Comparison of ENCODE assay signal across 24 mouse cellular contexts in the genomic region with DNA sequence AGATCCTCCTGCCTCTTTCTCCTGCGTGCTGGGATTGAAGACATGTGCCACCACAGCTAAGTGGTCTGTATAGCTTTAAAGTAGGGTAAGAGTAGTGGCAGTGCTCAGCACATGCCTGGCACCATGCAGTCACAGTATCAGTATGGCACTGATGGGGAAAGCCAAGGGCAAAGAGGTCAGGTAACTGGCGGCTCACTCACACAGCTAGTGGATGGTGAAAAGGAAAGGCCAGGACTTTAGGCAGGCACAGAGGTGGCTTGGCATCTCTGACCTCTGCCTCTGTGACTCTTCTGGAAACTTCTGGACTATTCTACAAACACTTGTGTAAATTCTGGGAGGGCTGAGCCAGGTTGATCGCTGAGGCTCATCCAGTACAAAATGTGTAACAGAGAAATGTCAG. TPM values are rescaled to one million over a fixed set of nuclear protein-coding genes. Genes with fewer than 3 reads are reported as not detected.
DNase-seq lines count a peak whose midpoint lies in the region; ATAC-seq lines count a peak whose summit lies in the region.
"Had no signal": no experiment of that assay in that cellular context is flagged by ENCODE, and none has a peak within 500 bp of the region (broad histone marks: within the 10 kb centered on the region; RNA-seq: fewer than 3 reads in every experiment).

No protein-coding gene starts in this region.

- 96% methylated on average over 3 of the region's 3 CpGs for WGBS in embryonic facial prominence, embryonic 13.5 days
- 88% methylated on average over 3 of the region's 3 CpGs for WGBS in embryonic facial prominence, embryonic 10.5 days
- 77% methylated on average over 3 of the region's 3 CpGs for WGBS in heart, embryonic 13.5 days
- WGBS in heart, embryonic 14.5 days: 61% methylated on average over 3 of the region's 3 CpGs
- WGBS in liver, embryonic 16.5 days (ENCODE audit: insufficient replicate concordance): 71% methylated on average over 3 of the region's 3 CpGs
- 96% methylated on average over 3 of the region's 3 CpGs for WGBS in midbrain, embryonic 16.5 days

- H3K4me1 ChIP-seq in embryonic facial prominence, embryonic 13.5 days: no peaks in the 10 kb centered on the region
- H3K4me1 ChIP-seq in embryonic facial prominence, embryonic 10.5 days: no peaks in the 10 kb centered on the region
- peaks cover 9% of the 10 kb centered on the region for H3K4me1 ChIP-seq in heart, embryonic 13.5 days
- peaks cover 0 to 3% of the 10 kb centered on the region in 2 experiments; a peak in 2 of 4 replicates for H3K4me1 ChIP-seq in heart, embryonic 14.5 days (ENCODE audit: control insufficient read depth in 2 of 2, insufficient read depth in 2 of 2, low read length in 2 of 2)
- peaks cover 15% of the 10 kb centered on the region; the same call in 1 of the 2 replicates for H3K4me1 ChIP-seq in liver, embryonic 16.5 days (ENCODE audit: control insufficient read depth, low read depth, low read length)
- no peaks in the 10 kb centered on the region for H3K4me1 ChIP-seq in midbrain, embryonic 16.5 days (ENCODE audit: control insufficient read depth, insufficient read depth, low read length)
- H3K4me1 ChIP-seq: embryonic facial prominence, embryonic 12.5 days; limb, embryonic 12.5 days; lung, embryonic 15.5 days had no signal

- intact Hi-C loops in heart, postnatal 36 days (cut with DNase I): no loop called here

- H3K27ac ChIP-seq in embryonic facial prominence, embryonic 13.5 days: no peak overlapping the region
- H3K27ac ChIP-seq in embryonic facial prominence, embryonic 10.5 days (replicated peaks): no peak overlapping the region
- H3K27ac ChIP-seq in heart, embryonic 13.5 days (replicated peaks): peak overlapping the region; percentile 52
- peak overlapping the region in 1 of 2 experiments; percentile 33; a peak in 1 of 4 replicates for H3K27ac ChIP-seq in heart, embryonic 14.5 days (replicated peaks in 1 of 2; ENCODE audit: control insufficient read depth in 1 of 2, insufficient read depth in 1 of 2, low read depth in 2 of 2, low read length in 2 of 2)
- H3K27ac ChIP-seq in liver, embryonic 16.5 days (ENCODE audit: low read length): peak overlapping the region; percentile 36; the same call in 1 of the 2 replicates
- no peak overlapping the region for H3K27ac ChIP-seq in midbrain, embryonic 16.5 days (ENCODE audit: low read length)
- H3K27ac ChIP-seq: embryonic facial prominence, embryonic 12.5 days; hindbrain, embryonic 14.5 days; left cerebral cortex, adult 2 months; limb, embryonic 12.5 days; lung, embryonic 15.5 days; midbrain, embryonic 12.5 days had no signal

- DNase-seq in embryonic facial prominence, embryonic 10.5 days (ENCODE audit: low spot score): no peak
- DNase-seq in heart, postnatal 36 days: no peak
- no peak for DNase-seq in lung, postnatal 10 days
- DNase-seq: adrenal gland, postnatal 10 days; cerebellum, adult 18-20 months; gastrocnemius, postnatal 36 days; kidney, adult 11 months; kidney, postnatal 10 days; right cerebral cortex, postnatal 14 days; thymus, postnatal 25 days had no signal

- no peaks in the 10 kb centered on the region for H3K27me3 ChIP-seq in embryonic facial prominence, embryonic 13.5 days
- H3K27me3 ChIP-seq in embryonic facial prominence, embryonic 10.5 days (replicated peaks; ENCODE audit: low read depth, poor library complexity, severe bottlenecking): no peaks in the 10 kb centered on the region
- H3K27me3 ChIP-seq in heart, embryonic 13.5 days (replicated peaks): no peaks in the 10 kb centered on the region
- H3K27me3 ChIP-seq in heart, embryonic 14.5 days (ENCODE audit: control insufficient read depth, insufficient read depth, low read length): no peaks in the 10 kb centered on the region
- no peaks in the 10 kb centered on the region for H3K27me3 ChIP-seq in liver, embryonic 16.5 days (ENCODE audit: control insufficient read depth, insufficient read depth, low read depth, low read length)
- no peaks in the 10 kb centered on the region for H3K27me3 ChIP-seq in midbrain, embryonic 16.5 days (ENCODE audit: control insufficient read depth, insufficient read depth, low read depth, low read length)
- H3K27me3 ChIP-seq: embryonic facial prominence, embryonic 12.5 days; limb, embryonic 12.5 days; lung, embryonic 15.5 days; midbrain, embryonic 12.5 days had no signal

- no peak overlapping the region for H3K4me3 ChIP-seq in embryonic facial prominence, embryonic 13.5 days
- H3K4me3 ChIP-seq in embryonic facial prominence, embryonic 10.5 days: no peak overlapping the region
- H3K4me3 ChIP-seq in heart, embryonic 13.5 days: no peak overlapping the region
- no peak overlapping the region for H3K4me3 ChIP-seq in heart, embryonic 14.5 days (ENCODE audit: control insufficient read depth in 1 of 2, insufficient read depth in 1 of 2, low read depth in 1 of 2, low read length in 2 of 2)
- H3K4me3 ChIP-seq in liver, embryonic 16.5 days (ENCODE audit: low read depth, low read length): no peak overlapping the region
- H3K4me3 ChIP-seq in midbrain, embryonic 16.5 days (ENCODE audit: low read depth, low read length): no peak overlapping the region
- H3K4me3 ChIP-seq: embryonic facial prominence, embryonic 12.5 days; left cerebral cortex, adult 2 months; limb, embryonic 12.5 days; lung, embryonic 15.5 days; midbrain, embryonic 12.5 days had no signal

- H3K9me3 ChIP-seq in embryonic facial prominence, embryonic 13.5 days: no peaks in the 10 kb centered on the region
- H3K9me3 ChIP-seq in embryonic facial prominence, embryonic 10.5 days: no peaks in the 10 kb centered on the region
- no peaks in the 10 kb centered on the region for H3K9me3 ChIP-seq in heart, embryonic 13.5 days
- no peaks in the 10 kb centered on the region for H3K9me3 ChIP-seq in heart, embryonic 14.5 days (ENCODE audit: control insufficient read depth, low read length)
- no peaks in the 10 kb centered on the region for H3K9me3 ChIP-seq in liver, embryonic 16.5 days (replicated peaks; ENCODE audit: control insufficient read depth, low read length)
- H3K9me3 ChIP-seq in midbrain, embryonic 16.5 days (replicated peaks; ENCODE audit: control insufficient read depth, low read length, poor library complexity, severe bottlenecking): no peaks in the 10 kb centered on the region
- H3K9me3 ChIP-seq: embryonic facial prominence, embryonic 12.5 days; limb, embryonic 12.5 days; lung, embryonic 15.5 days; midbrain, embryonic 12.5 days had no signal

- peaks cover 99% of the 10 kb centered on the region for H3K36me3 ChIP-seq in embryonic facial prominence, embryonic 13.5 days
- H3K36me3 ChIP-seq in embryonic facial prominence, embryonic 10.5 days (replicated peaks): peaks cover 98% of the 10 kb centered on the region
- peaks cover 96% of the 10 kb centered on the region for H3K36me3 ChIP-seq in heart, embryonic 13.5 days
- peaks cover 90% of the 10 kb centered on the region for H3K36me3 ChIP-seq in heart, embryonic 14.5 days (ENCODE audit: control insufficient read depth, insufficient read depth, low read length)
- peaks cover 34% of the 10 kb centered on the region for H3K36me3 ChIP-seq in liver, embryonic 16.5 days (ENCODE audit: control insufficient read depth, insufficient read depth)
- peaks cover 57% of the 10 kb centered on the region for H3K36me3 ChIP-seq in midbrain, embryonic 16.5 days (ENCODE audit: control insufficient read depth, insufficient read depth, low read length)

- H3K4me2 ChIP-seq in embryonic facial prominence, embryonic 13.5 days: no peak overlapping the region
- no peak overlapping the region for H3K4me2 ChIP-seq in heart, embryonic 13.5 days
- H3K4me2 ChIP-seq in heart, embryonic 14.5 days (ENCODE audit: low read length): no peak overlapping the region
- H3K4me2 ChIP-seq in liver, embryonic 16.5 days (ENCODE audit: low read depth, low read length): no peak overlapping the region
- H3K4me2 ChIP-seq in midbrain, embryonic 16.5 days (ENCODE audit: low read length): no peak overlapping the region
- H3K4me2 ChIP-seq: embryonic facial prominence, embryonic 12.5 days; hindbrain, embryonic 14.5 days; limb, embryonic 12.5 days; lung, embryonic 15.5 days; midbrain, embryonic 12.5 days had no signal

- H3K9ac ChIP-seq in embryonic facial prominence, embryonic 13.5 days: peak overlapping the region; percentile 21; the same call in 1 of the 2 replicates
- H3K9ac ChIP-seq in heart, embryonic 13.5 days: 0 out of 2 replicates have a peak overlapping the region, but pooled peaks have one; percentile 19
- H3K9ac ChIP-seq in heart, embryonic 14.5 days (ENCODE audit: low read length): 0 out of 2 replicates have a peak overlapping the region, but pooled peaks have one; percentile 38
- no peak overlapping the region for H3K9ac ChIP-seq in liver, embryonic 16.5 days (ENCODE audit: low read depth, low read length)
- H3K9ac ChIP-seq in midbrain, embryonic 16.5 days (ENCODE audit: low read depth, low read length): no peak overlapping the region
- H3K9ac ChIP-seq: embryonic facial prominence, embryonic 12.5 days; hindbrain, embryonic 14.5 days; limb, embryonic 12.5 days; lung, embryonic 15.5 days; midbrain, embryonic 12.5 days had no signal

- ATAC-seq in embryonic facial prominence, embryonic 13.5 days (ENCODE audit: insufficient number of reproducible peaks, insufficient read depth, low FRiP score, low TSS enrichment, low read depth): no peak
- no peak for ATAC-seq in heart, embryonic 13.5 days (ENCODE audit: extremely low read depth, insufficient number of reproducible peaks, low FRiP score, low TSS enrichment)
- no peak for ATAC-seq in heart, embryonic 14.5 days (ENCODE audit: insufficient number of reproducible peaks, insufficient read depth, low FRiP score, low read depth)
- no peak for ATAC-seq in liver, embryonic 16.5 days (ENCODE audit: low read depth)
- no peak for ATAC-seq in midbrain, embryonic 16.5 days

RNA-seq across cellular contexts. Expression of a gene that starts 9.6 kb away (rescaled TPM):
- 259 and 274 TPM in 2 replicates for polyA plus RNA-seq in embryonic facial prominence, embryonic 13.5 days (2015; fragmentation: Nextera tagmentation; extraction: Ambion mirVana)
- polyA plus RNA-seq in embryonic facial prominence, embryonic 10.5 days (2016; fragmentation: Nextera tagmentation; extraction: Ambion mirVana): 229 and 231 TPM in 2 replicates
- 173 and 202 TPM in 2 replicates for polyA plus RNA-seq in heart, embryonic 13.5 days (2015; fragmentation: Nextera tagmentation; extraction: Ambion mirVana)
- 10 to 100 TPM; 70.7 to 73.8 TPM for total RNA-seq in heart, postnatal 36 days (2021)
- 178 and 181 TPM in 2 replicates for polyA plus RNA-seq in heart, embryonic 14.5 days (2014; fragmentation: Nextera tagmentation; extraction: Ambion mirVana)
- 171 and 190 TPM in 2 replicates for polyA plus RNA-seq in liver, embryonic 16.5 days (2015; fragmentation: Nextera tagmentation; extraction: Ambion mirVana)
- polyA plus RNA-seq in midbrain, embryonic 16.5 days (2015; fragmentation: Nextera tagmentation; extraction: Ambion mirVana): 127 and 144 TPM in 2 replicates

RNA-seq across cellular contexts. Expression of a gene that starts 12.6 kb away (rescaled TPM):
- polyA plus RNA-seq in embryonic facial prominence, embryonic 13.5 days (2015; fragmentation: Nextera tagmentation; extraction: Ambion mirVana): 43.0 and 44.6 TPM in 2 replicates
- polyA plus RNA-seq in embryonic facial prominence, embryonic 10.5 days (2016; fragmentation: Nextera tagmentation; extraction: Ambion mirVana): 68.6 and 77.9 TPM in 2 replicates
- polyA plus RNA-seq in heart, embryonic 13.5 days (2015; fragmentation: Nextera tagmentation; extraction: Ambion mirVana): 33.1 and 34.1 TPM in 2 replicates
- total RNA-seq in heart, postnatal 36 days (2021): 10 to 100 TPM; 65.0 to 75.6 TPM
- 37.4 and 37.5 TPM in 2 replicates for polyA plus RNA-seq in heart, embryonic 14.5 days (2014; fragmentation: Nextera tagmentation; extraction: Ambion mirVana)
- 14.8 and 16.4 TPM in 2 replicates for polyA plus RNA-seq in liver, embryonic 16.5 days (2015; fragmentation: Nextera tagmentation; extraction: Ambion mirVana)
- polyA plus RNA-seq in midbrain, embryonic 16.5 days (2015; fragmentation: Nextera tagmentation; extraction: Ambion mirVana): 39.8 and 41.3 TPM in 2 replicates

RNA-seq across cellular contexts. Expression of a gene that starts 13.2 kb away (rescaled TPM):
- 164 and 169 TPM in 2 replicates for polyA plus RNA-seq in embryonic facial prominence, embryonic 13.5 days (2015; fragmentation: Nextera tagmentation; extraction: Ambion mirVana)
- polyA plus RNA-seq in embryonic facial prominence, embryonic 10.5 days (2016; fragmentation: Nextera tagmentation; extraction: Ambion mirVana): 158 and 161 TPM in 2 replicates
- 131 and 150 TPM in 2 replicates for polyA plus RNA-seq in heart, embryonic 13.5 days (2015; fragmentation: Nextera tagmentation; extraction: Ambion mirVana)
- total RNA-seq in heart, postnatal 36 days (2021): 10 to 100 TPM; 94.6 to 99.1 TPM
- polyA plus RNA-seq in heart, embryonic 14.5 days (2014; fragmentation: Nextera tagmentation; extraction: Ambion mirVana): 75.6 and 87.5 TPM in 2 replicates
- 98.6 and 107 TPM in 2 replicates for polyA plus RNA-seq in liver, embryonic 16.5 days (2015; fragmentation: Nextera tagmentation; extraction: Ambion mirVana)
- 181 and 193 TPM in 2 replicates for polyA plus RNA-seq in midbrain, embryonic 16.5 days (2015; fragmentation: Nextera tagmentation; extraction: Ambion mirVana)

RNA-seq across cellular contexts. Expression of a gene that starts 18.0 kb away (rescaled TPM):
- 18.6 and 19.5 TPM in 2 replicates for polyA plus RNA-seq in embryonic facial prominence, embryonic 13.5 days (2015; fragmentation: Nextera tagmentation; extraction: Ambion mirVana)
- 4.9 and 5.8 TPM in 2 replicates for polyA plus RNA-seq in embryonic facial prominence, embryonic 10.5 days (2016; fragmentation: Nextera tagmentation; extraction: Ambion mirVana)
- 1.1 and 1.5 TPM in 2 replicates for polyA plus RNA-seq in heart, embryonic 13.5 days (2015; fragmentation: Nextera tagmentation; extraction: Ambion mirVana)
- not detected for total RNA-seq in heart, postnatal 36 days (2021)
- polyA plus RNA-seq in heart, embryonic 14.5 days (2014; fragmentation: Nextera tagmentation; extraction: Ambion mirVana): 0.30 TPM in 1 of 2 replicates, not detected in the other
- 0.32 and 1.1 TPM in 2 replicates for polyA plus RNA-seq in liver, embryonic 16.5 days (2015; fragmentation: Nextera tagmentation; extraction: Ambion mirVana)
- 0.69 TPM in 1 of 2 replicates, not detected in the other for polyA plus RNA-seq in midbrain, embryonic 16.5 days (2015; fragmentation: Nextera tagmentation; extraction: Ambion mirVana)
- total RNA-seq: adrenal gland, postnatal 10 days; common myeloid progenitor, adult 5-6 weeks; gastrocnemius, postnatal 36 days; left cerebral cortex, adult 2 months had no signal
- polyA plus RNA-seq: CD4-positive, CD25-positive, alpha-beta regulatory T cell, adult 4 months; neural tube, embryonic 14.5 days had no signal

RNA-seq across cellular contexts. Expression of a gene that starts 33.9 kb away (rescaled TPM):
- polyA plus RNA-seq in embryonic facial prominence, embryonic 13.5 days (2015; fragmentation: Nextera tagmentation; extraction: Ambion mirVana): 32.2 and 33.4 TPM in 2 replicates
- polyA plus RNA-seq in embryonic facial prominence, embryonic 10.5 days (2016; fragmentation: Nextera tagmentation; extraction: Ambion mirVana): 33.6 and 37.4 TPM in 2 replicates
- polyA plus RNA-seq in heart, embryonic 13.5 days (2015; fragmentation: Nextera tagmentation; extraction: Ambion mirVana): 9.9 and 10.1 TPM in 2 replicates
- total RNA-seq in heart, postnatal 36 days (2021): under 1 TPM; 0.22 to 0.58 TPM
- polyA plus RNA-seq in heart, embryonic 14.5 days (2014; fragmentation: Nextera tagmentation; extraction: Ambion mirVana): 9.0 and 11.0 TPM in 2 replicates
- polyA plus RNA-seq in liver, embryonic 16.5 days (2015; fragmentation: Nextera tagmentation; extraction: Ambion mirVana): 0.44 and 0.53 TPM in 2 replicates
- 28.6 and 33.0 TPM in 2 replicates for polyA plus RNA-seq in midbrain, embryonic 16.5 days (2015; fragmentation: Nextera tagmentation; extraction: Ambion mirVana)

Comparison
In these comparisons a context has a peak if more than half of its experiments do, and no peak if none do; other contexts are left out.
1. H3K27ac ChIP-seq: peak in heart, embryonic 13.5 days (single experiment) and liver, embryonic 16.5 days (single experiment); none in embryonic facial prominence, embryonic 13.5 days (single experiment), embryonic facial prominence, embryonic 10.5 days (single experiment) and midbrain, embryonic 16.5 days (single experiment).
2. H3K9ac ChIP-seq: peak in embryonic facial prominence, embryonic 13.5 days (single experiment), heart, embryonic 13.5 days (single experiment) and heart, embryonic 14.5 days (single experiment); none in liver, embryonic 16.5 days (single experiment) and midbrain, embryonic 16.5 days (single experiment).